Mouse (Mus musculus) CD4-positive naive resting alpha-beta T cell, adult 57 days (primary cell): ENCODE measurements around the gene AL732309.1. TPM values are rescaled to one million over a fixed set of nuclear protein-coding genes. Genes with fewer than 3 reads are reported as not detected.

Source experiments
- total RNA-seq: library from RNA; stranded (reverse); gene quantifications from one replicate; pipeline ENCODE4 v1.2.4, GENCODE M21; 2023

Gene AL732309.1
- 5.9 TPM for total RNA-seq

GRCm38 (mm10) chr2:25246183-25247072 is at the start of gene AL732309.1:
Gene AL732309.1, minus strand, starts transcription at chr2:25246863.

GRCm38 (mm10) chr2:25289651-25290050 is 43.0 kb upstream of the AL732309.1 start, which contains the start of gene Lrrc26:
Gene Lrrc26, plus strand, starts transcription at chr2:25289915.

GRCm38 (mm10) chr2:25287927-25288649 is 41.4 kb upstream of the AL732309.1 start, which contains the start of gene Tmem210:
Gene Tmem210, plus strand, starts transcription at chr2:25288145.

DNA sequence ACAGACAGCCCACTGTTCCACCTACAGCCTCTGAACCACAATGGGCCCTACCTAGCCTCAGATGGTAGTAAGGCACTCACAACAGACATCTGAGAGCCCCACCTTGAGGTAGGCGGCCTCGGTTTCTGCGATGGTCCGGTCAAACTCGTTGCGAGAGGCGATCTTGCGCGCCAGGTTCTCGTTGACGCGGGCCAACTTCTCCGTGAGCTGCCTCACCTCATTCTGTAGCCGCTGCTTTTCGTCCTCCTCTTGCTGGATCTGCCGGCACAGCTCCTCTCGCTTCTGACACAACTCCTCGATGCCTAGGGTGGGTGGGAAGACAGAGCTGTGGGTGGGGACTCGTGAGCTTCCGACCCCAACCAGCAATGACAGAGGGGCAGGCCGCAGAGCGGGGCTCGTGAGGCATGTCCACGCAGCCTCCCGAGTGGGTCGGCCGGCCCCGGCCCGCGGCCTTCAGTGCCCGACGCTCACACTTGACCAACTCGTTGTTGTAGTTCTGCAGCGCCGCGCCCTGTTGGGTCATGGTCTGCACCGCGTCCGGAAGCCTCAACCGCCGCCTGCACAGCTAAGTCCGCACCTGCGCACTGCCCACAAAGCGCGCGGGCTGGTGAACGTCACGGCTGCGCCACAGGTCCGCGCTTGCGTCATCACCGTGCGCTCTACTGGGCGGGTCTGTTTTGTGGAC is 25.3 kb upstream of the AL732309.1 start, which contains the start of the genes Ssna1 and Anapc2:
TSS of gene Ssna1 (minus strand) at position 612 of the 685 bp plus-strand sequence.
TSS of gene Anapc2 (plus strand) at position 652 of the 685 bp plus-strand sequence.

DNA sequence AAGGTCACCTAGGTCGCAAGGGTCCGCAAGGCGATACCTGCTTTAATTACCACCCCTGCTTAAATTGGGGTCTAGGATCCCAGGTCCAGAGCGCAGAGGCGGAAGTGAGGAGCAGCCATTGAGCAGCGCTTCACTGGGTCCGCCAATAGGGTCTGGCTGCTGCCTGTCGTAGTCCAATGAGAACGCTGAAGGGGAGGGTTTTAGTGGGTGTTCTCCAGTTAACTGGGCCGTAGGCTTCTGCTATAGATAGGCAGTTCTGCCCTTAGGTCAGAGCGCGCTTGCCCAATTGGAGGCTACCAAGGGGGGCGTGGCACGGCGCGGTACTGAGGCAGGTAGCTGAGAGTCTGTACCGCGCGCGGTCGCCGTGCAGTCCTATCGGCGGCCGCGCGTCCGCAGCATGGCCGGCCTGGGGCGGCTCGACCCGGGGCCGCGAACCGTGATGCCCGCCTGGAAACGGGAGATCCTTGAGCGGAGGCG is 15.7 kb upstream of the AL732309.1 start, which contains the start of gene Tprn:
TSS of gene Tprn (plus strand) at position 328 of the 477 bp plus-strand sequence.

DNA sequence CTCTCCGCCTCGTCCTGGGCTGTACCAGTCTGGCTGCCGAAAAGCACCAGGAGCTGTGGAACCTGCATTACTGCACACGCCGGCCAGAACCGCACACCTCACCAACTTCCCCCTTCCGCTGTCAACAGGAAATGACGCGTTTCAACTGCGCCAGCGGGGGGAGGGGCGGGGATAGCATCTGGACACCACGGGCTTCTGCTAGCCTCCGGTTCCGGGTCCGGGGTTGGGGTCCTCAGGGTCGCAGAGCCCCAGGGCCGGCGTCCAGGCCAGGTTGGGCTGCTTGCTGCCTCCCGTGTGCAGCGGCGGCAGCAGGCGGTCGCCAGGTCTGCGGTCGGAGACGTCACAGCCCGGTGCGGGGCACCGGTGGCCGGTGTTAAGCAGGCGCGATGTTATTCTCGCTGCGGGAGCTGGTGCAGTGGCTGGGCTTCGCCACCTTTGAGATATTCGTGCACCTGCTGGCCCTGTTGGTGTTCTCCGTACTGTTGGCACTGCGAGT is 8.7 kb upstream of the AL732309.1 start, which contains the start of gene Tmem203:
TSS of gene Tmem203 (plus strand) at position 156 of the 496 bp plus-strand sequence.

GRCm38 (mm10) chr2:25242101-25242506 is 4.6 kb downstream of the AL732309.1 start, which contains the start of the genes Rnf208 and Cysrt1:
Gene Rnf208, plus strand, starts transcription at chr2:25242255.
Gene Cysrt1, minus strand, starts transcription at chr2:25242452.

DNA sequence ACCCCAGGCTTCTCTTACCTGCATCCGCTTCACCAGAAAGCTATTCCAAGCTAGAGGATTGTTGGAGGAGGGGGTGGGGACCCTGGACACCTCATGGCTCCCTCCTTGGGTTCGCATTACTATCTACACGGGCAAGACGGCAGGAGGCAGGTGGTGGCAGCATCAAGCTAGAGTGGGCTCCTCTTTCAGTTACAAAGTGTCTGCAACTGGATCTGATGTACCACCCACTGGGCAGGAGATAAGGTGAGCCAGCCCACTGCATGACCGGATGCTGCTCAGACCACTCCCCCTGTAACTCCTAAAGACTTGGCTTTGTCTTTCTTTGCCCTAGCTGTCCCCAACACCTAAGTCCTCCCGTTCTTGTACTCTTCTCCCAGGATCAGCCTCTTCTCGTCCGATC is 10.0 kb downstream of the AL732309.1 start, which contains the start of gene Rnf224:
TSS of gene Rnf224 (minus strand) at position 174 of the 400 bp plus-strand sequence.

DNA sequence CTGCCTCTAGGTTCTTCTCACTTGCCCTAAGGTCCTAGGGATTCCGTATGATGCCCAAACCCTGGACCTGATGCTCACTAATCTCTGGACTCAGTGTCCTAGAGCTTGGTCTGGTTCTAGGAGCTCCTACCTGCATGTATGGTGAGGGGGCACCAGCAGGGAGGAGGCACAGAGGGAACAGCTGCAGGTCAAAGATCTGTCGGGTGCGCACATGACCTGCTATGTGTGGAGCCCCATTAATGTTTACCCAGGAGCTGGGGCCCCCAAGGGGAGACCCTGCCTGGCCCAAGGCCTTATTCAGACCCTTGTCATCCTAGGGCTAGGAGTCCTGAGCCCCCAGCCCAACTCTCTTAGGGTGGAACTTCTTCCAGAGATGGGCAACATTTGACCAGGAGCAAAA is 12.6 kb downstream of the AL732309.1 start, which contains the start of gene Slc34a3:
TSS of gene Slc34a3 (minus strand) at position 315 of the 400 bp plus-strand sequence.

GRCm38 (mm10) chr2:25224492-25224765 is 22.2 kb downstream of the AL732309.1 start, which contains the start of gene Tubb4b:
Gene Tubb4b, minus strand, starts transcription at chr2:25224702.

GRCm38 (mm10) chr2:25218445-25218844 is 28.2 kb downstream of the AL732309.1 start, which contains the start of gene Fam166a:
Gene Fam166a, plus strand, starts transcription at chr2:25218745.

DNA sequence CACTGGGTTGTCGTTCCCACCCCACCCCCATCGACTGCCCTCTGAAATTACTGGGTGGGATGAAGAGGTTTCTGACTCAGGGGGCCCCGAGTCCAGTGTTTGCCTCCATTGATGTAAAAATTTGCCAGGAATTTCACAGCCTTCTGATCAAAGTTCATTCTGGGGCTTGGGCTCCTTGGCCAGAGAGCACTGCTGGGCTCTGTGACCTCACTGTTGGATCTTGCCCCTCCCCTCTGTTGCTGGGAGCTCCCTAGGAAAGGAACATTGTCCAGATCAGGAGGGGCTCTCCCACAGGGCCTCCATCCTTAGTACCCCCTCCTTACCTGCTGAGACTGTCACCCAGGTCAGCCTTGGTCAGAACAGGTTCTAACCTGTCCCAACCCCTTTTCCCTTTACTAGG is 32.2 kb downstream of the AL732309.1 start, which contains the start of gene Stpg3:
TSS of gene Stpg3 (minus strand) at position 194 of the 400 bp plus-strand sequence.

GRCm38 (mm10) chr2:25211121-25211670 is 35.5 kb downstream of the AL732309.1 start, which contains the start of gene Nelfb:
Gene Nelfb, minus strand, starts transcription at chr2:25211489.

GRCm38 (mm10) chr2:25196172-25196954 is 50.3 kb downstream of the AL732309.1 start, which contains the start of gene Tor4a:
Gene Tor4a, minus strand, starts transcription at chr2:25196886.

Other genes starting within 250 kb of the AL732309.1 start
- gene Nsmf, start 192.5 kb downstream of the AL732309.1 start, total RNA-seq: 22.3 TPM
- gene Entpd8, start 166.6 kb downstream of the AL732309.1 start, total RNA-seq: not detected
- gene Noxa1, start 151.7 kb downstream of the AL732309.1 start, total RNA-seq: not detected
- gene Nrarp, start 66.1 kb downstream of the AL732309.1 start, total RNA-seq: 5.2 TPM
- gene Tor4a, start 50.0 kb downstream of the AL732309.1 start, total RNA-seq: 23.0 TPM
- 63.7 TPM for gene Nelfb, start 35.4 kb downstream of the AL732309.1 start, total RNA-seq
- gene Stpg3, start 32.2 kb downstream of the AL732309.1 start, total RNA-seq: not detected
- gene Fam166a, start 28.1 kb downstream of the AL732309.1 start, total RNA-seq: not detected
- gene Tubb4b, start 22.2 kb downstream of the AL732309.1 start, total RNA-seq: 113 TPM
- not detected for gene Slc34a3, start 12.5 kb downstream of the AL732309.1 start, total RNA-seq
- gene Rnf224, start 10.1 kb downstream of the AL732309.1 start, total RNA-seq: not detected
- gene Rnf208, start 4.6 kb downstream of the AL732309.1 start, total RNA-seq: not detected
- not detected for gene Cysrt1, start 4.4 kb downstream of the AL732309.1 start, total RNA-seq
- gene Tmem203, start 8.6 kb upstream of the AL732309.1 start, total RNA-seq: 24.4 TPM
- gene Tprn, start 15.8 kb upstream of the AL732309.1 start, total RNA-seq: 29.6 TPM
- gene Ssna1, start 25.6 kb upstream of the AL732309.1 start, total RNA-seq: 35.2 TPM
- 99.3 TPM for gene Anapc2, start 25.6 kb upstream of the AL732309.1 start, total RNA-seq
- gene Tmem210, start 41.3 kb upstream of the AL732309.1 start, total RNA-seq: not detected
- gene Lrrc26, start 43.1 kb upstream of the AL732309.1 start, total RNA-seq: not detected
- not detected for gene Grin1, start 72.3 kb upstream of the AL732309.1 start, total RNA-seq
- gene Man1b1, start 85.5 kb upstream of the AL732309.1 start, total RNA-seq: 50.6 TPM
- gene Dpp7, start 109.5 kb upstream of the AL732309.1 start, total RNA-seq: 17.2 TPM
- 10.3 TPM for gene Uap1l1, start 118.8 kb upstream of the AL732309.1 start, total RNA-seq
- 0.74 TPM for gene Sapcd2, start 125.5 kb upstream of the AL732309.1 start, total RNA-seq
- gene Entpd2, start 149.0 kb upstream of the AL732309.1 start, total RNA-seq: 1.4 TPM
- gene Npdc1, start 152.5 kb upstream of the AL732309.1 start, total RNA-seq: 0.98 TPM
- 0.59 TPM for gene Fut7, start 176.4 kb upstream of the AL732309.1 start, total RNA-seq
- gene Abca2, start 181.8 kb upstream of the AL732309.1 start, total RNA-seq: 69.0 TPM
- gene Clic3, start 210.0 kb upstream of the AL732309.1 start, total RNA-seq: not detected
- gene Paxx, start 214.2 kb upstream of the AL732309.1 start, total RNA-seq: 92.6 TPM
- gene Ptgds, start 223.2 kb upstream of the AL732309.1 start, total RNA-seq: not detected
- gene Lcn12, start 247.0 kb upstream of the AL732309.1 start, total RNA-seq: not detected